Mouse (Mus musculus) hindbrain, postnatal 0 days (tissue): ENCODE measurements around the gene Ecsit. TPM values are rescaled to one million over a fixed set of nuclear protein-coding genes. Genes with fewer than 3 reads are reported as not detected.

Experiments used
- ATAC-seq: fragments of 200-750 bp; cut with Nextera tagmentation; 2 replicates; pipeline ENCODE4 v1.8.0; 2017; ENCODE audit warnings: mild to moderate bottlenecking, moderate TSS enrichment, moderate library complexity
- DNase-seq: peaks from one replicate; pipeline ENCODE4 v3.0.0-alpha.2; 2015; ENCODE audit warnings: low spot score
- H3K27ac ChIP-seq: fragments of 300-500 bp; sonication (generic); 2 replicates; pipeline ENCODE4 v1.5.1; 2014; ENCODE audit warnings: mild to moderate bottlenecking
- H3K27me3 ChIP-seq: fragments of 300-500 bp; sonication (generic); 2 replicates; pipeline ENCODE4 v1.6.1; 2014; ENCODE audit warnings: low read length, mixed read lengths; ENCODE audit not compliant: insufficient read depth
- H3K36me3 ChIP-seq: fragments of 300-500 bp; sonication (generic); 2 replicates; pipeline ENCODE4 v1.6.1; 2014; ENCODE audit warnings: low read length, mixed read lengths; ENCODE audit not compliant: insufficient read depth
- H3K4me1 ChIP-seq: fragments of 300-500 bp; sonication (generic); 2 replicates; pipeline ENCODE4 v1.6.1; 2014; ENCODE audit warnings: antibody characterized with exemption, low read length, mixed read lengths; ENCODE audit not compliant: insufficient read depth
- H3K4me2 ChIP-seq: fragments of 300-500 bp; sonication (generic); 2 replicates; pipeline ENCODE4 v1.6.1; 2014; ENCODE audit warnings: low read depth, mild to moderate bottlenecking, low read length, moderate library complexity, mixed read lengths
- H3K4me3 ChIP-seq: fragments of 300-500 bp; sonication (generic); 2 replicates; pipeline ENCODE4 v1.5.1; 2014; ENCODE audit warnings: low read length
- H3K9ac ChIP-seq: fragments of 300-500 bp; sonication (generic); replicated peaks from 2 replicates; pipeline ENCODE4 v1.6.1; 2014; ENCODE audit warnings: mild to moderate bottlenecking, low read length, moderate library complexity, mixed read lengths
- H3K9me3 ChIP-seq: fragments of 300-500 bp; sonication (generic); 2 replicates; pipeline ENCODE4 v1.6.1; 2016; ENCODE audit warnings: low read length, mixed read lengths
- CTCF ChIP-seq: IDR thresholded peaks from 2 replicates; pipeline ENCODE4 v1.5.1; 2016; ENCODE audit warnings: antibody characterized with exemption, control low read depth, low read depth
- WGBS: fragments of 180-500 bp; shearing (Covaris S2); extraction: QIAGEN DNeasy Blood & Tissue Kit; methylation state at CpG from one replicate; pipeline ENCODE4 v1.1.7; 2014; 5-methylcytosine and 5-hydroxymethylcytosine counted together
- polyA plus RNA-seq: library from polyadenylated mRNA; unstranded; fragments of >200 nt; fragmentation: Nextera tagmentation; extraction: Ambion mirVana; gene quantifications from 2 replicates; pipeline ENCODE4 v1.2.1, GENCODE M21; 2015
- total RNA-seq: library from RNA; depleted of rRNA; stranded (reverse); fragments of >200 nt; gene quantifications from 2 replicates; pipeline ENCODE4 v1.2.3, GENCODE M21; 2014

Ecsit gene
- total and polyA plus RNA-seq, 2 experiments from 2014 or later, result 56.0 to 68.8 TPM

GRCm38 (mm10) chr9:22116086-22116485 lies 30.8 kb upstream of the Ecsit start:
- Histone ChIP-seq H3K9ac (peak overlapping the region; percentile 80), H3K4me2 (peak overlapping the region; percentile 89), H3K27ac (peak overlapping the region; percentile 79; the same call in 1 of the 2 replicates), H3K4me3 (peak overlapping the region; percentile 89), H3K27me3 (no peaks in the 10 kb centered on the region), H3K36me3 (peaks cover 23% of the 10 kb centered on the region), H3K4me1 (peaks cover 14% of the 10 kb centered on the region), H3K9me3 (no peaks in the 10 kb centered on the region)
- peak; percentile 43 for DNase-seq
- WGBS, result 9% methylated on average over 15 of the region's 15 CpGs
- TF ChIP-seq CTCF, result no peak
- ATAC-seq, result 0 out of 2 replicates have a peak, but pooled peaks have one; percentile 17

GRCm38 (mm10) chr9:22115635-22116034 lies 30.4 kb upstream of the Ecsit start:
- Histone ChIP-seq H3K4me3 (peak overlapping the region; percentile 89), H3K27ac (peak overlapping the region; percentile 79; the same call in 1 of the 2 replicates), H3K4me2 (peak overlapping the region; percentile 89), H3K9me3 (no peaks in the 10 kb centered on the region), H3K4me1 (peaks cover 14% of the 10 kb centered on the region), H3K9ac (peak overlapping the region; percentile 80), H3K27me3 (no peaks in the 10 kb centered on the region), H3K36me3 (peaks cover 23% of the 10 kb centered on the region)
- DNase-seq, result no peak
- no peak for TF ChIP-seq CTCF
- ATAC-seq, result no peak
- WGBS, result 76% methylated on average over 4 of the region's 4 CpGs

- WGBS, result 90% methylated on average over 9 of the region's 9 CpGs
- H3K27ac ChIP-seq, result no peak overlapping the region
- TF ChIP-seq CTCF, result no peak
- ATAC-seq (0 out of 2 replicates have a peak, but pooled peaks have one; percentile 13), DNase-seq (no peak)
- no peak overlapping the region for H3K9ac ChIP-seq
- no peaks in the 10 kb centered on the region for H3K4me1 ChIP-seq
- no peaks in the 10 kb centered on the region for H3K27me3 ChIP-seq
- no peaks in the 10 kb centered on the region for H3K9me3 ChIP-seq
- peaks cover 14% of the 10 kb centered on the region for H3K36me3 ChIP-seq
- H3K4me2 ChIP-seq, result no peak overlapping the region
- no peak overlapping the region for H3K4me3 ChIP-seq
These were observed 23.0 kb upstream of the Ecsit start for GRCm38 (mm10) chr9:22108194-22108593.

- Histone ChIP-seq H3K4me2 (no peak overlapping the region), H3K9ac (no peak overlapping the region), H3K27me3 (peaks cover 13% of the 10 kb centered on the region), H3K4me3 (no peak overlapping the region), H3K9me3 (no peaks in the 10 kb centered on the region), H3K27ac (no peak overlapping the region), H3K36me3 (no peaks in the 10 kb centered on the region), H3K4me1 (peaks cover 2% of the 10 kb centered on the region; the same call in 1 of the 2 replicates)
- no peak for ATAC-seq
- DNase-seq, result no peak
- TF ChIP-seq CTCF, result no peak
- 6% methylated on average over 18 of the region's 18 CpGs for WGBS
These were observed 14.7 kb upstream of the Ecsit start for GRCm38 (mm10) chr9:22099922-22100321.

- Histone ChIP-seq H3K9me3 (no peaks in the 10 kb centered on the region), H3K27me3 (peaks cover 13% of the 10 kb centered on the region), H3K27ac (no peak within 1 kb of the TSS), H3K36me3 (no peaks in the 10 kb centered on the region), H3K4me1 (peaks cover 2% of the 10 kb centered on the region; the same call in 1 of the 2 replicates), H3K9ac (no peak within 1 kb of the TSS), H3K4me3 (no peak within 1 kb of the TSS), H3K4me2 (no peak within 1 kb of the TSS)
- ATAC-seq (no peak), DNase-seq (no peak)
- 7% methylated on average over 14 of the region's 14 CpGs for WGBS
- TF ChIP-seq CTCF, result no peak
These were observed 13.9 kb upstream of the Ecsit start, which contains the start of gene Cnn1 for GRCm38 (mm10) chr9:22098993-22099696. Gene Cnn1 (plus strand): TSS chr9:22099216.

GRCm38 (mm10) chr9:22095854-22096307 lies 10.6 kb upstream of the Ecsit start:
- DNase-seq, result peak; percentile 74
- Histone ChIP-seq H3K27ac (no peak overlapping the region), H3K4me3 (peak overlapping the region; percentile 33), H3K4me2 (peak overlapping the region; percentile 62), H3K4me1 (peaks cover 2% of the 10 kb centered on the region; the same call in 1 of the 2 replicates), H3K9me3 (no peaks in the 10 kb centered on the region), H3K9ac (peak overlapping the region; percentile 39; the same call in 1 of the 2 replicates), H3K27me3 (peaks cover 13% of the 10 kb centered on the region), H3K36me3 (no peaks in the 10 kb centered on the region)
- peak; percentile 78 for ATAC-seq
- TF ChIP-seq CTCF, result peak; percentile 67
- WGBS, result 4% methylated on average over 24 of the region's 24 CpGs

- no peak overlapping the region for H3K9ac ChIP-seq
- ATAC-seq (no peak), DNase-seq (no peak)
- 96% methylated on average over 6 of the region's 6 CpGs for WGBS
- H3K4me2 ChIP-seq, result no peak overlapping the region
- H3K36me3 ChIP-seq, result no peaks in the 10 kb centered on the region
- no peaks in the 10 kb centered on the region; the same call in 1 of the 2 replicates for H3K27me3 ChIP-seq
- H3K4me3 ChIP-seq, result no peak overlapping the region
- H3K4me1 ChIP-seq, result peaks cover 2% of the 10 kb centered on the region; the same call in 1 of the 2 replicates
- no peaks in the 10 kb centered on the region for H3K9me3 ChIP-seq
- TF ChIP-seq CTCF, result no peak
- no peak overlapping the region for H3K27ac ChIP-seq
These were observed 7.5 kb upstream of the Ecsit start for GRCm38 (mm10) chr9:22092746-22093145.
